Mouse (Mus musculus): Measurements from ENCODE around the gene Rem2.

Gene Rem2

GRCm38 (mm10) chr14:54492345-54493131 lies 16.6 kb downstream of the Rem2 start:
- no peak for DNase-seq (ENCODE audit: low spot score in 2 of 2)

- DNase-seq (ENCODE audit: low spot score in 2 of 2): no peak
These were observed 17.3 kb downstream of the Rem2 start for GRCm38 (mm10) chr14:54493236-54493635.

- DNase-seq (ENCODE audit: low spot score in 2 of 2): peak; percentile 21 to 31
These were observed 18.3 kb downstream of the Rem2 start for GRCm38 (mm10) chr14:54494234-54494633.

GRCm38 (mm10) chr14:54496706-54497105 lies 20.8 kb downstream of the Rem2 start:
- no peak for DNase-seq (ENCODE audit: low spot score in 2 of 2)

- no peak for DNase-seq (ENCODE audit: low spot score in 2 of 2)
These were observed 23.4 kb downstream of the Rem2 start for GRCm38 (mm10) chr14:54499330-54499729.

- no peak for DNase-seq (ENCODE audit: low spot score in 2 of 2)
These were observed 25.5 kb downstream of the Rem2 start for GRCm38 (mm10) chr14:54501365-54501764.

- no peak for DNase-seq (ENCODE audit: low spot score in 2 of 2)
These were observed 27.2 kb downstream of the Rem2 start for GRCm38 (mm10) chr14:54503092-54503491.

- DNase-seq (ENCODE audit: low spot score in 2 of 2): no peak
These were observed 33.9 kb downstream of the Rem2 start for GRCm38 (mm10) chr14:54509774-54510173.

GRCm38 (mm10) chr14:54516710-54517310 lies 40.9 kb downstream of the Rem2 start:
- DNase-seq (ENCODE audit: low spot score in 2 of 2): no peak

- DNase-seq (ENCODE audit: low spot score in 2 of 2): no peak
These were observed 47.7 kb downstream of the Rem2 start for GRCm38 (mm10) chr14:54523600-54523999.

GRCm38 (mm10) chr14:54527227-54528006 lies 51.5 kb downstream of the Rem2 start:
- DNase-seq (ENCODE audit: low spot score in 2 of 2): no peak

- no peak for DNase-seq (ENCODE audit: low spot score in 2 of 2)
These were observed 52.1 kb downstream of the Rem2 start for GRCm38 (mm10) chr14:54528007-54528393.

GRCm38 (mm10) chr14:54528446-54529111 lies 52.7 kb downstream of the Rem2 start:
- DNase-seq (ENCODE audit: low spot score in 2 of 2): peak; percentile 47 to 74
